Mouse (Mus musculus) adrenal gland, postnatal 4 days (tissue): ENCODE measurements around the gene Ccdc162. TPM values are rescaled to one million over a fixed set of nuclear protein-coding genes. Genes with fewer than 3 reads are reported as not detected.

Experiments used
- DNase-seq, 2 experiments: peaks; one replicate each; pipeline ENCODE4 v3.0.0; 2021 to 2022; ENCODE audit warnings: low spot score in 2 of 2, mixed read lengths in 2 of 2
- total RNA-seq, 2 experiments: library from RNA; stranded (reverse); gene quantifications; 2 replicates each; pipeline ENCODE4 v1.2.3; 2021

Gene Ccdc162
- total RNA-seq, 2 experiments from 2014 or later, result 0.31 to 0.76 TPM

- no peak for DNase-seq
Measured at GRCm38 (mm10) chr10:41582901-41583361, 133.5 kb downstream of the Ccdc162 start.

GRCm38 (mm10) chr10:41580441-41580840, 136.0 kb downstream of the Ccdc162 start:
- no peak for DNase-seq

- no peak for DNase-seq
Measured at GRCm38 (mm10) chr10:41578541-41578940, 137.9 kb downstream of the Ccdc162 start.

- no peak for DNase-seq
Measured at GRCm38 (mm10) chr10:41576328-41576833, 140.1 kb downstream of the Ccdc162 start.

- DNase-seq, result no peak
Measured at GRCm38 (mm10) chr10:41575451-41576327, 140.7 kb downstream of the Ccdc162 start.

GRCm38 (mm10) chr10:41573190-41573589, 143.2 kb downstream of the Ccdc162 start:
- no peak for DNase-seq

- DNase-seq, result no peak
Measured at GRCm38 (mm10) chr10:41572274-41572673, 144.2 kb downstream of the Ccdc162 start.

GRCm38 (mm10) chr10:41571065-41571464, 145.4 kb downstream of the Ccdc162 start:
- no peak for DNase-seq

GRCm38 (mm10) chr10:41568306-41568705, 148.1 kb downstream of the Ccdc162 start:
- DNase-seq, result no peak

- DNase-seq, result no peak
Measured at GRCm38 (mm10) chr10:41565141-41565540, 151.3 kb downstream of the Ccdc162 start.

GRCm38 (mm10) chr10:41561701-41562395, 154.6 kb downstream of the Ccdc162 start:
- no peak for DNase-seq

GRCm38 (mm10) chr10:41558401-41558800, 158.0 kb downstream of the Ccdc162 start:
- DNase-seq, result no peak

GRCm38 (mm10) chr10:41555081-41555480, 161.4 kb downstream of the Ccdc162 start:
- DNase-seq, result no peak

GRCm38 (mm10) chr10:41553711-41554110, 162.7 kb downstream of the Ccdc162 start:
- no peak for DNase-seq

- no peak for DNase-seq
Measured at GRCm38 (mm10) chr10:41552847-41553589, 163.4 kb downstream of the Ccdc162 start.

GRCm38 (mm10) chr10:41552319-41552718, 164.1 kb downstream of the Ccdc162 start:
- DNase-seq, result no peak

- no peak for DNase-seq
Measured at GRCm38 (mm10) chr10:41550711-41551110, 165.7 kb downstream of the Ccdc162 start.

- DNase-seq, result no peak
Measured at GRCm38 (mm10) chr10:41546396-41547165, 169.9 kb downstream of the Ccdc162 start.

- no peak for DNase-seq
Measured at GRCm38 (mm10) chr10:41545224-41545755, 171.1 kb downstream of the Ccdc162 start.
